Mouse (Mus musculus) neural tube, embryonic 11.5 days (tissue): ENCODE results near the gene Ero1lb. TPM values are rescaled to one million over a fixed set of nuclear protein-coding genes. Genes with fewer than 3 reads are reported as not detected.

Source experiments
- ATAC-seq: fragments of 200-750 bp; cut with Nextera tagmentation; 2 replicates; pipeline ENCODE4 v1.8.0; 2017; ENCODE audit warnings: moderate number of reproducible peaks, mild to moderate bottlenecking, moderate TSS enrichment, moderate library complexity; ENCODE audit not compliant: insufficient read depth, low FRiP score, low TSS enrichment
- DNase-seq: peaks from one replicate; pipeline ENCODE4 v3.0.0-alpha.2; 2015; ENCODE audit warnings: low spot score
- H3K27ac ChIP-seq: fragments of 300-500 bp; sonication (generic); 2 replicates; pipeline ENCODE4 v1.5.1; 2014; ENCODE audit warnings: low read depth, mild to moderate bottlenecking, low read length
- H3K27me3 ChIP-seq: fragments of 300-500 bp; sonication (generic); 2 replicates; pipeline ENCODE4 v1.6.1; 2014; ENCODE audit warnings: mild to moderate bottlenecking, low read length, mixed read lengths; ENCODE audit not compliant: control insufficient read depth, insufficient read depth
- H3K36me3 ChIP-seq: fragments of 300-500 bp; sonication (generic); 2 replicates; pipeline ENCODE4 v1.6.1; 2014; ENCODE audit warnings: mild to moderate bottlenecking, low read length, moderate library complexity, mixed read lengths; ENCODE audit not compliant: control insufficient read depth, insufficient read depth
- H3K4me1 ChIP-seq: fragments of 300-500 bp; sonication (generic); 2 replicates; pipeline ENCODE4 v1.6.1; 2014; ENCODE audit warnings: low read length, mixed read lengths; ENCODE audit not compliant: control insufficient read depth, insufficient read depth
- H3K4me2 ChIP-seq: fragments of 300-500 bp; sonication (generic); 2 replicates; pipeline ENCODE4 v1.6.1; 2014; ENCODE audit warnings: low read depth, mild to moderate bottlenecking, moderate library complexity
- H3K4me3 ChIP-seq: fragments of 300-500 bp; sonication (generic); 2 replicates; pipeline ENCODE4 v1.5.1; 2014; ENCODE audit warnings: low read depth, low read length
- H3K9ac ChIP-seq: fragments of 300-500 bp; sonication (generic); 2 replicates; pipeline ENCODE4 v1.6.1; 2014; ENCODE audit warnings: mild to moderate bottlenecking, low read length
- H3K9me3 ChIP-seq: fragments of 300-500 bp; sonication (generic); 2 replicates; pipeline ENCODE4 v1.6.1; 2016; ENCODE audit warnings: low read length; ENCODE audit not compliant: control insufficient read depth
- WGBS: fragments of 180-500 bp; shearing (Covaris S2); extraction: QIAGEN DNeasy Blood & Tissue Kit; methylation state at CpG from one replicate; pipeline ENCODE4 v1.1.7; 2014; 5-methylcytosine and 5-hydroxymethylcytosine counted together
- polyA plus RNA-seq: library from polyadenylated mRNA; unstranded; fragments of >200 nt; fragmentation: Nextera tagmentation; extraction: Ambion mirVana; gene quantifications from 2 replicates; pipeline ENCODE4 v1.2.1, GENCODE M21; 2014

The Ero1lb gene
- polyA plus RNA-seq = 12.0 and 12.2 TPM in 2 replicates

- 0 out of 2 replicates have a peak, but pooled peaks cover 2% of the 10 kb centered on the region for H3K27me3 ChIP-seq
- peak within 1 kb of the TSS; percentile 83 for H3K4me2 ChIP-seq
Measured at GRCm38 (mm10) chr13:12565621-12566390, at the start of gene Ero1lb. Ero1lb (plus strand) TSS chr13:12565874.

GRCm38 (mm10) chr13:12519371-12519770, 46.3 kb upstream of the Ero1lb start:
- WGBS = 4% methylated on average over 18 of the region's 18 CpGs
- Histone ChIP-seq H3K27ac (no peak overlapping the region), H3K4me1 (peaks cover 2% of the 10 kb centered on the region; the same call in 1 of the 2 replicates), H3K4me3 (peak overlapping the region; percentile 50), H3K27me3 (peaks cover 6% of the 10 kb centered on the region; the same call in 1 of the 2 replicates), H3K4me2 (peak overlapping the region; percentile 97), H3K36me3 (no peaks in the 10 kb centered on the region), H3K9me3 (no peaks in the 10 kb centered on the region), H3K9ac (peak overlapping the region; percentile 37)
- DNase-seq (peak; percentile 40), ATAC-seq (no peak)

More at GRCm38 (mm10) chr13:12565621-12566390, at the start of gene Ero1lb:
- Histone ChIP-seq H3K9me3 (no peaks in the 10 kb centered on the region), H3K4me1 (peaks cover 4% of the 10 kb centered on the region; the same call in 1 of the 2 replicates), H3K36me3 (no peaks in the 10 kb centered on the region), H3K4me3 (peak within 1 kb of the TSS; percentile 72), H3K27ac (no peak within 1 kb of the TSS), H3K9ac (peak within 1 kb of the TSS; percentile 68)
- ATAC-seq (peak; percentile 97), DNase-seq (peak; percentile 99)
- whole genome bisulfite sequencing = under 1% methylated on average over 69 of the region's 73 CpGs

- under 1% methylated on average over 35 of the region's 35 CpGs for WGBS
Measured at GRCm38 (mm10) chr13:12519955-12520584, 45.6 kb upstream of the Ero1lb start, which contains the start of gene Edaradd. Edaradd (minus strand) TSS chr13:12520438.

DNA sequence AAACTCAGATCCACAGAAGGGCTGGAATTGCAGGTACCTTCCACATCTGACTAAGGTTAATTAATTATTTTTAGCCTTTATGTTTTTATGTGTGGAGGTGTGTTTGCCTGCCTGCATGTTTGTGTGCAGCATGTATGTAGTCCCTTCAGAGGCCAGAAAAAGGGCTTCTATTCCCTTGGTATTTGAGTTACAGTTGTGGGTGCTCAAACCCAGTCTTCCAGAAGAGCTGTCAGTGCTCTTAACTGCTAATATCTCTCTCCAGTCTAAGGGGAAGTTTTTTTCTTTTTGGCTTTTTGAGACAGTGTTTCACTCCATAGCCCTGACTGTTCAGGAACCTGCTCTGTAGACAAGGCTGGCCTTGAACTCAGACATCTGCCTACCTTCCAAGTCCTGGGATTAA, 43.3 kb upstream of the Ero1lb start:
- Histone ChIP-seq H3K27ac (no peak overlapping the region), H3K4me3 (no peak overlapping the region), H3K4me1 (peaks cover 2% of the 10 kb centered on the region; the same call in 1 of the 2 replicates), H3K27me3 (peaks cover 6% of the 10 kb centered on the region; the same call in 1 of the 2 replicates), H3K9ac (no peak overlapping the region), H3K9me3 (no peaks in the 10 kb centered on the region), H3K36me3 (no peaks in the 10 kb centered on the region), H3K4me2 (no peak overlapping the region)
- ATAC-seq = no peak
- no peak for DNase-seq

More at GRCm38 (mm10) chr13:12519955-12520584, 45.6 kb upstream of the Ero1lb start, which contains the start of gene Edaradd:
- H3K9me3 ChIP-seq = no peaks in the 10 kb centered on the region
- peak; percentile 82 for ATAC-seq
- peak; percentile 77 for DNase-seq
- no peak within 1 kb of the TSS for H3K27ac ChIP-seq
- no peaks in the 10 kb centered on the region for H3K36me3 ChIP-seq
- peak within 1 kb of the TSS; percentile 97 for H3K4me2 ChIP-seq
- peak within 1 kb of the TSS; percentile 62 for H3K9ac ChIP-seq
- H3K27me3 ChIP-seq = peaks cover 6% of the 10 kb centered on the region; the same call in 1 of the 2 replicates
- H3K4me3 ChIP-seq = peak within 1 kb of the TSS; percentile 50
- H3K4me1 ChIP-seq = peaks cover 2% of the 10 kb centered on the region; the same call in 1 of the 2 replicates

DNA sequence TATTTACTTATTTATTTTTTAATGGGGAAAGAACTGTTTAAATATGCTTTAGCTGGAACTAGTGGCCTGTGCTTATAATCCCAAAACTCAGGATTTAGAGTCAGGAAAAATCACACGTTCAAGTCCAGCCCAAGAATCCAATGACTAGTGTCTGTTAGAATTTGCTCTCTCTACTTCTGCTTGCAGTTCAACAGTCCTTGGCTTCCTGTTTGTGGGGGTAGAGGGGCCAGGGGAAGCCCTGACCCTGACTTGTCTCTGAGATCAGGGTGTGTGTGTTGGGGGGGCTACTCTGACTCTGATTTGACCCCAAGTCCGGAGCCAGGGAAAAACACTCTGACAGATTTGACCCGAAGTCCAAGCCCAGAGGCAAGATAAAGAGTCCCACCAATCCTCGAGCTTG, 40.0 kb upstream of the Ero1lb start:
- Histone ChIP-seq H3K4me2 (no peak overlapping the region), H3K27me3 (no peaks in the 10 kb centered on the region), H3K27ac (no peak overlapping the region), H3K4me3 (no peak overlapping the region), H3K9ac (no peak overlapping the region), H3K9me3 (no peaks in the 10 kb centered on the region), H3K4me1 (no peaks in the 10 kb centered on the region), H3K36me3 (no peaks in the 10 kb centered on the region)
- no peak for DNase-seq
- WGBS = 86% methylated on average over 4 of the region's 4 CpGs
- ATAC-seq = no peak

DNA sequence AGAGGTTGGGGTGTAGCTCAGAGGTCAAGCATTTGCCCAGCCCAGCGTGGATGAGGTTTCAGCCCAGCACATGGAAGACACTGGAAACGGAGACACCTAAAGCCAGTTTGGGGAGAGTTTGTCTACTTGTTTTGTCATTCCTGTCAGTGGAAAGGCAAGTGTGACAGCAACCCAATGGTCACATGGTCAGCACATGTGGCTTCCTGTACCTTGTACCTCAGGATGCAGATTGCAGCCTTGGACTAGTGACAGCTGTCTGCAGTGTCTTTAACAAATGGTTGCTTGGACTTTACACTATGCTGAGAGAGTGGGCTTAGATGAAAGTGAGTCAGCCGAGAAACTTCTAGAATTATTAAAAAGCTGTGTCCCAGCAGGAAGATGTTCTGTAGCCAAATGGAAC, 31.0 kb upstream of the Ero1lb start:
- 81% methylated on average over 3 of the region's 3 CpGs for WGBS
- ATAC-seq (no peak), DNase-seq (no peak)
- Histone ChIP-seq H3K27ac (no peak overlapping the region), H3K4me1 (no peaks in the 10 kb centered on the region), H3K9me3 (no peaks in the 10 kb centered on the region), H3K9ac (no peak overlapping the region), H3K36me3 (no peaks in the 10 kb centered on the region), H3K4me2 (no peak overlapping the region), H3K4me3 (no peak overlapping the region), H3K27me3 (no peaks in the 10 kb centered on the region)

DNA sequence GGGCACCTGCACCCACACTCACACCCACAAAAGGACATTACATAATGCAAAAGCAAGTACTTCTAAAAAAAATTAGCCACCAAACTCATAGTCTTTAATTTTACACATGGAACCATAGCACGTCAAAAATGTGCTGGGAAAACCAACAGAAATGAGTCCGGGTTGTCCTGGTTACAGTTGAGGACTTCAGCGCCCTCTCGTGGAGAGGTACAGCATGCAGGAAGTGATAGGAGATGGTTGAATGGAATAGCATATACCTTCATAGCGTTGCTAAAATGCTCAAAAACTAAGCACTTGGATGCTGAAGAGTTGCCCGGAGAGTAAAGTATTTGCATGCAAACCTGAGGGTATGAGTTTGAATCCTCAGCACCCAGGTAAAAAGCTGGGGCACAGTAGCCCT, 27.7 kb upstream of the Ero1lb start:
- no peak overlapping the region for H3K4me3 ChIP-seq

GRCm38 (mm10) chr13:12539716-12540115, 26.0 kb upstream of the Ero1lb start:
- WGBS = 26% methylated on average over 11 of the region's 11 CpGs
- Histone ChIP-seq H3K9me3 (no peaks in the 10 kb centered on the region), H3K36me3 (no peaks in the 10 kb centered on the region), H3K9ac (no peak overlapping the region), H3K27ac (no peak overlapping the region), H3K27me3 (no peaks in the 10 kb centered on the region), H3K4me1 (no peaks in the 10 kb centered on the region), H3K4me2 (no peak overlapping the region), H3K4me3 (no peak overlapping the region)
- no peak for ATAC-seq
- no peak for DNase-seq

More for the DNA sequence above, 27.7 kb upstream of the Ero1lb start:
- DNase-seq = no peak
- no peak overlapping the region for H3K4me2 ChIP-seq
- H3K9me3 ChIP-seq = no peaks in the 10 kb centered on the region
- no peak for ATAC-seq
- H3K27ac ChIP-seq = no peak overlapping the region
- no peaks in the 10 kb centered on the region for H3K36me3 ChIP-seq
- no peaks in the 10 kb centered on the region for H3K4me1 ChIP-seq
- 75% methylated on average over 6 of the region's 6 CpGs for WGBS
- H3K27me3 ChIP-seq = no peaks in the 10 kb centered on the region
- H3K9ac ChIP-seq = no peak overlapping the region
